Mouse (Mus musculus): ENCODE data around the gene Tsacc. TPM values are rescaled to one million over a fixed set of nuclear protein-coding genes. Genes with fewer than 3 reads are reported as not detected.

The Tsacc gene
- total and polyA plus RNA-seq, 3 experiments = 2.3 to 10.6 (median 5.7) TPM

DNA sequence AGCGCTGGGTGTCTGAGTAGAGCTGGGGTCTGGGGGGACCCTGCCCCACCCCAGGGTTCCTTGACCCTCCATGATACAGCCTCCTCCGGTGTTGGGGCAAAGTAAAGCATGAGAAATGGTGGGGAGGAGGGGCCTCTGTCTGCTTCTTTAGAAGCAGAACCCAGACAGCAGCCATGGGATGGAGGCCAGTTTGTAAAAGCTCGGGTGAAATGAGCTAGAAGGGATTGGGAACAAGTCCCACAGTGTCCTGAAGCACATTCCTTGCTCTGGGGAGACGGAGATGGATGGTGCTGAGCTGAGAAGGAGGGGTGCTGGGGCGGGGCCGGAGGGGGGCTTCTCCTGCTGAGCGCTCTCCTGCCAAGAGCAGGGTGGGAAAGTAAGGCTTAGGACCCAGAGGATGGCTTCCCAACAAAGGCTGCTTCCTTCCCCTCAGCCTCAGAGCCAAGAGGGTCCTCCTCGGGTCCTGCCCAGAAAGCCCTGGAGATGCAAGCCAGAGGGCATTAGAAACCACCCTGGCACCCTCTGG lies 57.9 kb downstream of the Tsacc start:
- no peak for DNase-seq

DNA sequence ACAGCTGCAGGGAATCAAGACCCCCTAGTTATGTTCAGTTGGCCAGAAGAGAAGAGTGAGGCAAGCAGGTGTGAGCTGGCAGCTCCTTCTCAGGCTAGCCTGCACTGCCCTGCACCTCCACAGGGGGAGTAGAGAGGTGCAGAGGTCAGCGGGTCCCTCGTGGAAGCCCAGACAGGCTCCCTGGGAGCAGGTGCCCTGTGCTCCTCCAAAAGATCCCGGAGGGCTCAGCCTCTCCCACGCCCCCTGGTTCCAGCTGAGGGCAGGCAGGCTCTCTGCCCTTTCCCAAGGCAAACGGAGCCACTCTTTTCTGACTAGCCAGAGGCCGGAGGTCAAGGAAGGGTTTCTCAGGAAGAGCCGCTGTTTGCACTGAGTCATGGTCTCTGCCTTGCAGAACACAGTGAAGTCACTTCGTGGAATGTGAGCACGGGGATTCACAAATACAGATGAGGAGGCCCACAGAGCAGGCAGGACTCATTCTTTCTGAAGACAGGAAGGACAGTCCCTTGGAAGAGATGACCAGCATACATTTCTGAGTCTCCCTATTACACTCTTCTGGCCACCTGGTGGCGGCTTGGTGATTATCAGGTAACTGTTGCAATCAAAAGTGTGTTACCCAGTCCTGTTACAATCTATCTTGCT lies 59.1 kb downstream of the Tsacc start:
- DNase-seq = peak; percentile 67

DNA sequence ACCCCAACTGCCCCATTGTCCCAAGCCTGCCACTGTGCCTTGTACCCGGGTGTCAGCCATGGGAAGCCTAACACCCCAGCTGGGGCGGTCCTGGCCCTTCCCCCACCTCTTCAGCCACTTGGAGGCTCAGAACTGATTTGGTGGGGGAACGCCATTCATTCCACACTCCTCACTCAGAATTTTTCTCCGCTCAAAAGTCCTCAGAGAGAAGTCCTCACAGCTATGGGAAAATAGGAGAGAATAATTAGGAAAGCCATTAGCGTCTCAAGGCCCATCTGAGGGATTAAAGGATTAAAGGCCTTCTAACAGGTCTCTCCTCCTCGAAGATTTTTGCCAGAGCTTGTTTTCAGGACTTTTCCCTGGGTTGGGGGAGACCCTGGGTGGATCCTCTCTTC lies 59.6 kb downstream of the Tsacc start:
- DNase-seq = no peak

DNA sequence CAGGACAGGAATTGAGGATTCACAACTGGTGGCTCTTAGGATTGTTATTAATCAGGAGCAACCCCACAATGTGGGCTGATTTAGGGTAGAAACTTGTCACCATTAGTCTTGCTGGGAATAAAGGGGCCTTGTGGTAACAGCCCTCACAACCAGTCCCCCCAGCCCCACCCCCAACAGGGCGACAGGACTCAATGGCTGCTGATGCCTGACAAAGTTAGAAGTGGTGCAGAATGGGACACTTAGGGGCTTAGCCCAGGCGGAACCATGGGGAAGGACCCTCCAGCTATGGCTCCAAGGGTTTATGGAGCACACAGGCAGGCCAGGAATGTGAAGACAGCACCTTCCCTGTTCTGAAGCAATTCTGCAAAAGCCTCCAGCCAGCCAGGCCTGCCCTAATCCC lies 61.2 kb downstream of the Tsacc start:
- no peak for DNase-seq

DNA sequence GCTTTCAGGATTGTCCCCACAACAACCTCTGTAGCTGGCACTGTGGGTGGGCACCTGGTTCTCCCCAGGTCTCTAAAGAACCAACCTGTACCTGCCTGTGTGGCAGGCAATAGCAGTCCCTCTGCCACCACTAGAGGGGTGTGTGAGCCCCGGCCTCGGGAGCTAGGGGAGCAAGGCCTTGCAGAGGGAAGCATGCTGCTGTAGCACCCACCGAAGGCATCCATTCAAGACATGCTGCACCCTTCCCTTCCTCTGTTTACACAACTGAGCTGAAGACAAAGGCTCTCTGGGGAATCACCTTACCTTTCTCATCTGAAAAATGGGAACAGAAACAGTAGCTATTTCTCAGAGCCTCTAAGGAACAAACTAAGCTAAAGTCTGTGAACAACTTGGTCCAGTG lies 61.6 kb downstream of the Tsacc start:
- DNase-seq = no peak

DNA sequence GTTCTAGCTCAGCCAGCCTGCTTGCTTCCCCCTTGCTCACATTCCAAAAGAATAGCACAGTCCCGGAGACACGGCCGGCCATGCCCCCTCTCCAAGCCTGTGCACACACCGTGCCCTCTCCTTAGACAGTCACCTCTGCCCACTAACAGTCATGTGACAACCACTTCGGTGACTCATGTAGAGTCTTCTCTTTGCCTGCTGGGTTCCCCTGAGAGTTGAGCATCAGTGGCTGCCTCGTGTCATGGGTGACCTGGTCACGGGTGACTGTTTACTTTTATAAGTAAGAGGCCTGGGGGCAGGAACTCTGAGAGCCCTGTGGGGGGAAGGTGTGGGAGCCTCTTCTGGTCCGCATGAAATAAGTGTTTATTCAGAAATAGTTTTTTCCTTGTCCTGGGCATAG lies 62.8 kb downstream of the Tsacc start:
- DNase-seq = no peak

DNA sequence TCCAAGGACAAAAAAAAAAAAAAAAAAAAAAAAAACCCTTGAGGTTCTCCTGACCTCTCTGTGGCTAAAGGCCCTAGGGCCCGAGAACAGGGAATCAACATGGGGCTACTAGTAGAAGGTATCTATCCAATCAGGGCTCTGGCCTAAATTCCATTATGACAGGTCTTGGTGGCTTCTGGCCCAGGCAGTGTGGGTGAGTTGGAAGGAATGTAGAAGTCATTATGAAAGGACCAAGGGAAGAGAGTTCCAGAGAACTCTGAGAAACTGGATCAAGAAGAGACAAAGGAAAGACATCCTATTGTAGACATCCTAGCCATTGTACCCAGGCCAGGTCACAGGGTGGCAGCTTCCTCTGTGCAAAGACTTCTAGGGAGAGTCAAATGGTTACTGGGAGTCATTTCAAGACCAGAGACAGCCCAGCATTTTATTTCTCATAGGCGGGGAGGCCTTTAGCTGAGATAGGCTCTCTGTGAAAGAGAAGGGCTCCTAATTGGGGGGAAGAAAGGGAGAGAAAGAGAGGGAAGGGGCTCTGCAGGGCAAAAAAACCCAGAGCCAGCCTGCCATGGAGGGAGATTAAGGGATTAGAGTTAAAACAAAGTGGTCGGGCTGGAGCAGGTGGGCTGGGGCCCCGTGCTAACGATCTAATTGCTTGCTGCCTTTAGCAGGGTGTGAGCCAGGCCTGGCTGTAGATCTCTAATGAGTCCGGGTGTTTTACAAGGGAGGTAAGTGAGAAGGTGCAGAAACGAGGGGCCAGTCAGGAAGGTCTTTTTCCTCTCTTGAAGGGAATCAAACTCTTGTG lies 63.7 kb downstream of the Tsacc start:
- DNase-seq = no peak

Other genes with a start within 250 kb of the Tsacc start
- gene Naxe, start 238.5 kb downstream of the Tsacc start, total RNA-seq (2021) = 100 to 1,000 TPM; 142 to 155 TPM
- gene Naxe, start 238.5 kb downstream of the Tsacc start, polyA plus RNA-seq (2012; rRNA removed) = 79.6 and 113 TPM in 2 replicates
- not detected for gene Ttc24, start 218.7 kb downstream of the Tsacc start, total RNA-seq (2021)
- not detected in 2 replicates for gene Ttc24, start 218.7 kb downstream of the Tsacc start, polyA plus RNA-seq (2012; rRNA removed)
- gene Iqgap3, start 215.0 kb downstream of the Tsacc start, total RNA-seq (2021) = 1 to 10 TPM in 1 of 2 experiments, under 1 TPM in 1; 0.69 to 1.1 TPM
- gene Iqgap3, start 215.0 kb downstream of the Tsacc start, polyA plus RNA-seq (2012; rRNA removed) = 3.0 and 3.6 TPM in 2 replicates
- gene Mef2d, start 154.6 kb downstream of the Tsacc start, total RNA-seq (2021) = 100 to 1,000 TPM in 1 of 2 experiments, 10 to 100 TPM in 1; 78.4 to 114 TPM
- gene Mef2d, start 154.6 kb downstream of the Tsacc start, polyA plus RNA-seq (2012; rRNA removed) = 173 and 185 TPM in 2 replicates
- 10 to 100 TPM in 1 of 2 experiments, 1 to 10 TPM in 1; 8.5 to 18.3 TPM for gene Rhbg, start 42.3 kb downstream of the Tsacc start, total RNA-seq (2021)
- gene Rhbg, start 42.3 kb downstream of the Tsacc start, polyA plus RNA-seq (2012; rRNA removed) = 0.76 and 1.8 TPM in 2 replicates
- 1 to 10 TPM; 1.7 to 1.9 TPM for gene Gm38392, start 9.8 kb downstream of the Tsacc start, total RNA-seq (2021)
- gene Gm38392, start 9.8 kb downstream of the Tsacc start, polyA plus RNA-seq (2012; rRNA removed) = 0.26 TPM in 1 of 2 replicates, not detected in the other
- gene Cct3, start 117 bp upstream of the Tsacc start, total RNA-seq (2021) = 100 to 1,000 TPM; 218 to 316 TPM
- 48.9 and 64.9 TPM in 2 replicates for gene Cct3, start 117 bp upstream of the Tsacc start, polyA plus RNA-seq (2012; rRNA removed)
- 100 to 1,000 TPM; 229 to 231 TPM for gene Glmp, start 28.0 kb upstream of the Tsacc start, total RNA-seq (2021)
- 145 and 186 TPM in 2 replicates for gene Glmp, start 28.0 kb upstream of the Tsacc start, polyA plus RNA-seq (2012; rRNA removed)
- gene Tmem79, start 39.1 kb upstream of the Tsacc start, total RNA-seq (2021) = 10 to 100 TPM; 13.9 to 14.1 TPM
- gene Tmem79, start 39.1 kb upstream of the Tsacc start, polyA plus RNA-seq (2012; rRNA removed) = 20.1 and 22.3 TPM in 2 replicates
- gene Smg5, start 39.3 kb upstream of the Tsacc start, total RNA-seq (2021) = 10 to 100 TPM; 42.9 to 47.5 TPM
- gene Smg5, start 39.3 kb upstream of the Tsacc start, polyA plus RNA-seq (2012; rRNA removed) = 56.3 and 60.2 TPM in 2 replicates
- 1 to 10 TPM; 1.1 to 4.7 TPM for gene Paqr6, start 67.6 kb upstream of the Tsacc start, total RNA-seq (2021)
- 13.5 and 20.0 TPM in 2 replicates for gene Paqr6, start 67.6 kb upstream of the Tsacc start, polyA plus RNA-seq (2012; rRNA removed)
- 1 to 10 TPM in 1 of 2 experiments, under 1 TPM in 1; 0.63 to 1.2 TPM for gene Bglap3, start 75.7 kb upstream of the Tsacc start, total RNA-seq (2021)
- gene Bglap3, start 75.7 kb upstream of the Tsacc start, polyA plus RNA-seq (2012; rRNA removed) = not detected in 2 replicates
- gene Bglap2, start 81.7 kb upstream of the Tsacc start, total RNA-seq (2021) = 1 to 10 TPM in 1 of 2 experiments, not detected in 1; 2.2 TPM
- 0.28 TPM in 1 of 2 replicates, not detected in the other for gene Bglap2, start 81.7 kb upstream of the Tsacc start, polyA plus RNA-seq (2012; rRNA removed)
- gene Bglap, start 87.5 kb upstream of the Tsacc start, total RNA-seq (2021) = 1 to 10 TPM in 1 of 2 experiments, under 1 TPM in 1; 0.86 to 3.4 TPM
- 1.1 TPM in 1 of 2 replicates, not detected in the other for gene Bglap, start 87.5 kb upstream of the Tsacc start, polyA plus RNA-seq (2012; rRNA removed)
- 10 to 100 TPM; 31.1 to 43.0 TPM for gene Pmf1, start 113.3 kb upstream of the Tsacc start, total RNA-seq (2021)
- gene Pmf1, start 113.3 kb upstream of the Tsacc start, polyA plus RNA-seq (2012; rRNA removed) = 75.8 and 77.4 TPM in 2 replicates
- gene Slc25a44, start 128.1 kb upstream of the Tsacc start, total RNA-seq (2021) = 10 to 100 TPM; 51.1 to 59.4 TPM
- gene Slc25a44, start 128.1 kb upstream of the Tsacc start, polyA plus RNA-seq (2012; rRNA removed) = 40.7 and 40.9 TPM in 2 replicates
- 10 to 100 TPM in 1 of 2 experiments, 1 to 10 TPM in 1; 8.8 to 14.3 TPM for gene Sema4a, start 164.2 kb upstream of the Tsacc start, total RNA-seq (2021)
- 31.8 and 42.4 TPM in 2 replicates for gene Sema4a, start 164.2 kb upstream of the Tsacc start, polyA plus RNA-seq (2012; rRNA removed)
- 100 to 1,000 TPM in 1 of 2 experiments, 10 to 100 TPM in 1; 78.2 to 158 TPM for gene Lmna, start 213.0 kb upstream of the Tsacc start, total RNA-seq (2021)
- 170 and 236 TPM in 2 replicates for gene Lmna, start 213.0 kb upstream of the Tsacc start, polyA plus RNA-seq (2012; rRNA removed)
- gene Mex3a, start 235.4 kb upstream of the Tsacc start, total RNA-seq (2021) = 1 to 10 TPM; 2.3 to 3.2 TPM
- 1.7 and 2.1 TPM in 2 replicates for gene Mex3a, start 235.4 kb upstream of the Tsacc start, polyA plus RNA-seq (2012; rRNA removed)

Data from adrenal gland, adult 2 months (tissue).